Mouse (Mus musculus) splenic B cell, adult 2 months (primary cell): Measurements from ENCODE around the gene Sorbs2.

ENCODE experiments used
- DNase-seq: peaks from one replicate; pipeline ENCODE4 v3.0.0-alpha.2; 2011; ENCODE audit warnings: low read depth, low spot score
- H3K27me3 ChIP-seq: 2 replicates; pipeline ENCODE4 v1.6.1; 2012; ENCODE audit warnings: mild to moderate bottlenecking, low read length, moderate library complexity, mixed read lengths; ENCODE audit not compliant: control insufficient read depth, poor library complexity, insufficient read depth, severe bottlenecking
- H3K36me3 ChIP-seq: 2 replicates; pipeline ENCODE4 v1.6.1; 2012; ENCODE audit warnings: mild to moderate bottlenecking, low read length, moderate library complexity, mixed read lengths; ENCODE audit not compliant: control insufficient read depth, poor library complexity, insufficient read depth, severe bottlenecking

The Sorbs2 gene

DNA sequence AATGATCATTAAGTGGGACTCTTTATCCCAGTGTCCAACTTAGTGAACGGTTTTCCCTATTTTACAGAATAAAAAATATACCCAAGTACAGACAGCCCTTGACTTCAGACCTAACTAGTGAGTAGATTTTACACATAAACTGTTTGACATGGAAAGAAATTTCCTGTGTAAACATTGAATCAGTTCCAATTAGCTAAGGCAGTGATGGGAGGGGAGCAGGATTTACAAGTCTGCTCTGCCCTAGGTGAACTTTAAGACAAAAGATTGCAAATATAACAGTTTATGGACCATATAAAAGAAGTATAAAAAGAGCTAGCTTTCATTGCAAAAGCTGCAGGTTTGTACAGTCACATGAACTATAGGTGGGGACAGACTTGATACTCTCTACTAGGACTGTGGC, 253.5 kb downstream of the Sorbs2 start:
- H3K27me3 ChIP-seq: no peaks in the 10 kb centered on the region
- no peak for DNase-seq

DNA sequence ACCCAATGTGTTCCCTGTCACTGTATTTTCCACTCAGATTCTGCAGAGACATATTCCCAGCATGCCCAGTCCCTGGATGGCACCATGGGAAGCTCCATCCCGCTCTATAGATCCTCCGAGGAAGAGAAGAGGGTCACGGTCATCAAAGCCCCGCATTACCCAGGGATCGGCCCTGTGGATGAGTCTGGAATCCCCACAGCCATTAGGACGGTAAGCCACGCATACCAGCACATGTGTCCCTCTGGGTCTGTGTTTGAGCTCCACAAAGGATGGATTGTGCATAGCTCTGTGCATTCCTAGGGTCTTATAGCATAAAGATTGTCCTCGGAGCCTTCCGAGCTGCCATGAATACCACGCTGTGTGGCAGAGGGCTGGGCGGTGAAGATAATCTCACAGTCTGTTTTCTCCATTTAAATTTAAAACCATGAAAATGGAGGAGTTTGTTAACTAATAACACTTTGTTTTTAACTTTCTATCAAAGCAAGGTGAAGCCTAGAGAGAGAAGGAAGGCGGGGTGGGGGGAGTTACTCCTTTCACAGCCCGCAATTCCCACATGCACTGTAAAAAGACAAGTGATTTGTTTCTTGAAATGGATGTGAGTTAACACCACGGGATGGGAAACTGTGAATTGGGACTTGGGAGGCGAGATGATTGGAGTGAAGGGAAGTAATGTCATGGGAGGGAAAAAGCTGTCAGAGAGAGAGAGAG, 255.5 kb downstream of the Sorbs2 start:
- DNase-seq: no peak
- H3K36me3 ChIP-seq: no peaks in the 10 kb centered on the region
- no peaks in the 10 kb centered on the region for H3K27me3 ChIP-seq

More for the DNA sequence above, 253.5 kb downstream of the Sorbs2 start:
- no peaks in the 10 kb centered on the region for H3K36me3 ChIP-seq

DNA sequence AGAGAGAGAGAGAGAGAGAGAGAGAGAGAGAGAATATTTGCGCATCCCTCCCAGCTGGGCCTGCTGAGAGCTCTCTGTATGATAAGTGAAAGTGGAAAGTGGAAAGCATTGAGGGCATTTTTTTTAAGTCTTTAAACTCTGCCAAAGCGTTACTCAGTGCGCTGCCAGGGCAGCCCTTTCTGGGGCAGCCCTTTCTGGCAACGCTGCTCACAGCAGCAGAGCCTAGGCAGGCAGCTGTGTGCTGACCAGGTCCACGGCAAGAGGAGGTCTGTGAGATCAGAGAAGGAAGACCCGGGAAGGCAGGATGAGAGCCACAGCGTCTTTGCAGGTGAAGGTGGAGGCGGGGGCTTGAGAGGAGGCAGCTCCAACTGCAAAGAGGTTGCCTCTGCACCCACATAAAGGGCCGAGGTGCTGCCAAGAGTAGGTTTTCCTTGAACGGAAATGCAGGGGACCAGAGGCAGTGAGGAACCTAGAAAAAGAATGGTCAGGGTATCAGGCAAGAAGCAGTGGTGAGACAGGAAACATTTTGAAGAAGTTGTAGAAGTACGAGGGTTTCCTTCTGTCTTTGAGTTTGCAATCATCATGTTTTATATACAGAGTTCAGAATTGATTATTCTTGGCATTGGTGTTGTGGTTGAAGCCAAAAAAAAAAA, 256.2 kb downstream of the Sorbs2 start:
- no peak for DNase-seq
- no peaks in the 10 kb centered on the region for H3K27me3 ChIP-seq
- H3K36me3 ChIP-seq: no peaks in the 10 kb centered on the region

DNA sequence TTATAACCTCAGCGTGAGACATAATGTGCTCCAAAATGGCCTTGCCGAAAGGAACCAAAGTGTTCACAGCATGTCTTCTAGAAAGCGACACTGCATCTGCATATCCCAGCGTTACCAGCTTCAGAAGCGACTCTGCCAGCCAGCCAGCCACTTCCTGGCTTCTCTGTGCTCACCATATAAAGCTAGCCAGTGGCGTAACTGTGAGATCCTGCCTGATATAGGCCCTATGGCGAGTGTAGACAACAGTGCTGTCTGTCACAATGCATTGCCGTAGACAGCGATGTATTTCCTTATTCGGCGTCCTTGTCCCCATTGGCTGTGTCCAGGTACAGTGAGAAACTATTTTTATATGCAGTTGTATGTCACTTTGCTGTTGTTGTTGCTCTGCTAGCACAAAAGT, 258.6 kb downstream of the Sorbs2 start:
- no peaks in the 10 kb centered on the region for H3K36me3 ChIP-seq

DNA sequence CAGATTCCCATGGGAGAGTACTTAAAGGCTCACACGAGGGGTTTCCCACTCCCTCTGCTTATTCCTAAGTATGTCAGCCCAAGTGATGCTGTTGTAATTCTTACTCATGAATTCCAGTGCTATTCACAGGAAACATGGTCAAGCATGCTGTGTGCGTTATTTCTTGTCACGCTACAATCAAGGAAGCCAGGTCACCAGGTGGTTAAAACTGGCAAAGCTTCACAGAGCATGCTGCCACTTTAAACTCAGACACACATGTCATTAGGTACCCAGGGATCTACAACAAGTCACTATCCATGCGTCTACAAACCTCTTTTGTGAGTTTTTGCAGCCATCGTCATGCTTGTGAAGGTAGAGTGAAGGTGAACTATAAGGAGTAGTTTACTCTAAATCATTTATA, 267.3 kb downstream of the Sorbs2 start:
- H3K36me3 ChIP-seq: no peaks in the 10 kb centered on the region
- no peak for DNase-seq
- no peaks in the 10 kb centered on the region; the same call in 1 of the 2 replicates for H3K27me3 ChIP-seq

More for the DNA sequence above, 258.6 kb downstream of the Sorbs2 start:
- DNase-seq: no peak
- H3K27me3 ChIP-seq: no peaks in the 10 kb centered on the region

GRCm38 (mm10) chr8:45775481-45775880, 267.9 kb downstream of the Sorbs2 start:
- Histone ChIP-seq H3K36me3 (no peaks in the 10 kb centered on the region), H3K27me3 (no peaks in the 10 kb centered on the region; the same call in 1 of the 2 replicates)
- DNase-seq: no peak

- DNase-seq: no peak
Observed at GRCm38 (mm10) chr8:45776366-45776765, 268.8 kb downstream of the Sorbs2 start.

GRCm38 (mm10) chr8:45776977-45777376, 269.4 kb downstream of the Sorbs2 start:
- no peak for DNase-seq
- Histone ChIP-seq H3K36me3 (no peaks in the 10 kb centered on the region), H3K27me3 (no peaks in the 10 kb centered on the region; the same call in 1 of the 2 replicates)

More at GRCm38 (mm10) chr8:45776366-45776765, 268.8 kb downstream of the Sorbs2 start:
- H3K27me3 ChIP-seq: no peaks in the 10 kb centered on the region; the same call in 1 of the 2 replicates
- no peaks in the 10 kb centered on the region for H3K36me3 ChIP-seq

DNA sequence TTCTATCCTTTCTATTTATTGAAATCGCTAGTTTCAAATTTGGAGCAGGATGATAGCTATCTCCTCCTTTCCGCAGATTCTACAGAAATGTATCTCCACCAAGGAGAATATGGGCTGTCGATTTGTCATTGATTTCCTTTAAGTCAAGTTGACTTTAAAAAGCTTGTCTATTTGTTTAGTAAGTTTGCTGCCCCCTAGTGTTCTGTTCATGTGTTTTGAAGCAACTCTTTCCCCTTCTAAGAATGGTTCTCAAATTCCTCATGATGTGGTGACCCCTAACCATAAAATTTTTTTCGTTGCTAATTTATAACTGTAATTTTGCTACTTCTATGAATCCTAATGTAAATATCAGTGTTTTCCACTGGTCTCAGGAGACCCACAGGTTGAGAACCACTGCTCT, 273.0 kb downstream of the Sorbs2 start:
- Histone ChIP-seq H3K27me3 (no peaks in the 10 kb centered on the region), H3K36me3 (no peaks in the 10 kb centered on the region)
- DNase-seq: peak; percentile 62

DNA sequence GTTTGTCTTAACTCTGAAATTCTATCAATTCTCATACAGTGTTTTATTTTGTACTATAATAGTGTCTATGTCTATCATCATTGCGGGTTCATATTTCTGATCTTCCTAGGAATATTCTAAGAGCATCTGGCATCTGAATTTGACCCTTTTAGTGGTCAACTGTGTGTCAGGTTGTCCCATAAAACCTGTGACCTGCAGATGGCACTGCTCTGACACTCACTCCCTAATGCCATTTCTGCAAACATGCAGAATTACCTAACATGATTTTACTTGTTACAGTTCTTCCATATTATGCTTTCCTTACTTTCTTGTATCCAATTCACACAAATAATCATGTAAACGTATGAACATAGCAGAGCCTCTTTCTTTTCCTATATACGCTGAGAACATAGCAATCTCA, 281.0 kb downstream of the Sorbs2 start:
- no peaks in the 10 kb centered on the region for H3K36me3 ChIP-seq
- no peaks in the 10 kb centered on the region for H3K27me3 ChIP-seq
- DNase-seq: peak; percentile 30

- no peaks in the 10 kb centered on the region for H3K27me3 ChIP-seq
- DNase-seq: peak; percentile 16
- no peaks in the 10 kb centered on the region for H3K36me3 ChIP-seq
Observed at GRCm38 (mm10) chr8:45794847-45795246, 287.3 kb downstream of the Sorbs2 start.

GRCm38 (mm10) chr8:45796331-45796740, 288.7 kb downstream of the Sorbs2 start:
- Histone ChIP-seq H3K36me3 (no peaks in the 10 kb centered on the region), H3K27me3 (no peaks in the 10 kb centered on the region)
- DNase-seq: peak; percentile 43

GRCm38 (mm10) chr8:45799517-45799916, 291.9 kb downstream of the Sorbs2 start:
- no peaks in the 10 kb centered on the region for H3K27me3 ChIP-seq
- DNase-seq: no peak
- H3K36me3 ChIP-seq: no peaks in the 10 kb centered on the region

DNA sequence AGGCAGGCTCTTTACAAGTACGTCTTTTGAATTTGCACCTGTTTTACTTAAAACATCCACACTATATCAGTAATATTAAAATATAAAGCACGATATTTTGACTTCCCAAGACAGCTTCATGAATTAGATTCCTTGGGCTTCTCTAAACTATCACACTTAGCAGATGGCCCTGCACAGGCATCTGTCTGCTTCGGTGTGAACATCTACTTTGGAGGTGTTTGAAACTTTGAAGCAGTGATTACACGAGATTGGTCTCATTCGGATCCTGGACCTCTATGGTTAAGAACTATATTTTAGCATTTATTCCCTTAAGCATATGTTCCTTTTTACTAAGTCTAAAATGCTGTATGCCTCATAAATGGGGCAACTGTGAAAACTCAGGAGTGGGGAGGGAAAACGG, 301.0 kb downstream of the Sorbs2 start:
- no peaks in the 10 kb centered on the region for H3K27me3 ChIP-seq
- H3K36me3 ChIP-seq: no peaks in the 10 kb centered on the region
- no peak for DNase-seq

DNA sequence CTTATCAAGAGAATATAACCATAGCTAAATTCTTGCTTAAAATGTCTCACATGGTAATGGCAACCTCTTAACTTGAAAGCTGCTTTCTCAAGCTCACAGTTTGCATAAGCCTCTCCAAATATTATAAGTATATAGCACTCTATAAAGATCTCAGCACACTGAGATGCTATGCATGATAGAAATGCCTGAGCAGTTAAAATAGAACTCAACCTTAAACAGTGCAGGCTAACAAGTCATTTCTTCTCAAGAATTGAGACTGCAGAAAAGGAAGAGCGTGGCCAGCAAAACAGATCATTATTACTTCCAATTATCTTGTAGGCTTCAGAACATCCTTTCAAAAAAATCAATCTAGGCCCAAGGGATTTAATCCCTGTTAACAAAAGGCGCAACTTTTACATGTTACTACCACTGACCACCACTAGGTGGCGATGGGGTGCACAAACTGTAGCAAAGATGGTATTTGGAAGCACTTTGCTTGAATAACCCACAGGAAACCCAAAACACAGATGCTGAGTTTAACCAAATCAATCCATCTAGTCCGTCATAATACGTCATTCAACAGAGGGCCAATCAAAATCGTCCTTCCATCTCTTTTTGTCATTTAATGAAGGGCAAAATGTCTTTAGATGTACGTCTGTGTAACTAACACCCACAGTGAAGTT, 309.3 kb downstream of the Sorbs2 start:
- peak; percentile 88 for DNase-seq
- no peaks in the 10 kb centered on the region for H3K36me3 ChIP-seq
- no peaks in the 10 kb centered on the region for H3K27me3 ChIP-seq
